Mouse (Mus musculus): ENCODE measurements at regions not wholly inside any gene's neighbourhood (a gene's known extent, or its start where the extent isn't known, plus 50 kb on each side); places are given as distances from the start of the nearest gene placed in this dataset.

- H3K4me3 ChIP-seq (replicated peaks; ENCODE audit: low read length): no peak overlapping the region
- peak overlapping the region; percentile 55; the same call in 1 of the 2 replicates for H3K27ac ChIP-seq (ENCODE audit: low read length)
- WGBS: 70% methylated on average over 13 of the region's 13 CpGs
- H3K9me3 ChIP-seq (replicated peaks; ENCODE audit: control insufficient read depth, low read length): no peaks in the 10 kb centered on the region
- H3K9ac ChIP-seq (ENCODE audit: low read length): 0 out of 2 replicates have a peak overlapping the region, but pooled peaks have one; percentile 1
- no peaks in the 10 kb centered on the region for H3K27me3 ChIP-seq (ENCODE audit: control insufficient read depth, insufficient read depth, low read length)
- peaks cover 38% of the 10 kb centered on the region for H3K4me1 ChIP-seq (ENCODE audit: control insufficient read depth, insufficient read depth, low read length)
- H3K36me3 ChIP-seq (ENCODE audit: control insufficient read depth, insufficient read depth, low read length): no peaks in the 10 kb centered on the region
- H3K4me2 ChIP-seq (ENCODE audit: low read depth, low read length): no peak overlapping the region
- no peak for ATAC-seq (ENCODE audit: insufficient read depth, low FRiP score)
Observed at GRCm38 (mm10) chr16:90621761-90622411, 105.3 kb downstream of the Mis18a start.

GRCm38 (mm10) chr16:90619565-90620311 is 107.5 kb downstream of the Mis18a start:
- H3K4me2 ChIP-seq (ENCODE audit: low read depth, low read length): no peak overlapping the region
- no peaks in the 10 kb centered on the region for H3K9me3 ChIP-seq (replicated peaks; ENCODE audit: control insufficient read depth, low read length)
- H3K27ac ChIP-seq (ENCODE audit: low read length): peak overlapping the region; percentile 20; the same call in 1 of the 2 replicates
- no peak for ATAC-seq (ENCODE audit: insufficient read depth, low FRiP score)
- peaks cover 20% of the 10 kb centered on the region for H3K4me1 ChIP-seq (ENCODE audit: control insufficient read depth, insufficient read depth, low read length)
- no peaks in the 10 kb centered on the region for H3K27me3 ChIP-seq (ENCODE audit: control insufficient read depth, insufficient read depth, low read length)
- H3K36me3 ChIP-seq (ENCODE audit: control insufficient read depth, insufficient read depth, low read length): no peaks in the 10 kb centered on the region
- 50% methylated on average over 13 of the region's 13 CpGs for WGBS
- H3K9ac ChIP-seq (ENCODE audit: low read length): no peak overlapping the region
- no peak overlapping the region for H3K4me3 ChIP-seq (replicated peaks; ENCODE audit: low read length)

- H3K27me3 ChIP-seq (ENCODE audit: control insufficient read depth, insufficient read depth, low read length): no peaks in the 10 kb centered on the region
- WGBS: 58% methylated on average over 10 of the region's 10 CpGs
- H3K9me3 ChIP-seq (replicated peaks; ENCODE audit: control insufficient read depth, low read length): no peaks in the 10 kb centered on the region
- H3K4me1 ChIP-seq (ENCODE audit: control insufficient read depth, insufficient read depth, low read length): 0 out of 2 replicates have a peak, but pooled peaks cover 3% of the 10 kb centered on the region
- no peaks in the 10 kb centered on the region for H3K36me3 ChIP-seq (ENCODE audit: control insufficient read depth, insufficient read depth, low read length)
- no peak overlapping the region for H3K4me2 ChIP-seq (ENCODE audit: low read depth, low read length)
- H3K9ac ChIP-seq (ENCODE audit: low read length): no peak overlapping the region
- 0 out of 2 replicates have a peak overlapping the region, but pooled peaks have one; percentile 21 for H3K27ac ChIP-seq (ENCODE audit: low read length)
- no peak overlapping the region for H3K4me3 ChIP-seq (replicated peaks; ENCODE audit: low read length)
- no peak for ATAC-seq (ENCODE audit: insufficient read depth, low FRiP score)
Observed at GRCm38 (mm10) chr16:90615791-90616190, 111.4 kb downstream of the Mis18a start.

GRCm38 (mm10) chr16:90614137-90614536 is 113.1 kb downstream of the Mis18a start:
- H3K27ac ChIP-seq (ENCODE audit: low read length): no peak overlapping the region
- no peaks in the 10 kb centered on the region for H3K27me3 ChIP-seq (ENCODE audit: control insufficient read depth, insufficient read depth, low read length)
- no peak overlapping the region for H3K4me3 ChIP-seq (replicated peaks; ENCODE audit: low read length)
- H3K9ac ChIP-seq (ENCODE audit: low read length): no peak overlapping the region
- H3K9me3 ChIP-seq (replicated peaks; ENCODE audit: control insufficient read depth, low read length): no peaks in the 10 kb centered on the region
- ATAC-seq (ENCODE audit: insufficient read depth, low FRiP score): no peak
- WGBS: 86% methylated on average over 1 of the region's 1 CpGs
- no peaks in the 10 kb centered on the region for H3K4me1 ChIP-seq (ENCODE audit: control insufficient read depth, insufficient read depth, low read length)
- H3K4me2 ChIP-seq (ENCODE audit: low read depth, low read length): no peak overlapping the region
- no peaks in the 10 kb centered on the region for H3K36me3 ChIP-seq (ENCODE audit: control insufficient read depth, insufficient read depth, low read length)

DNA sequence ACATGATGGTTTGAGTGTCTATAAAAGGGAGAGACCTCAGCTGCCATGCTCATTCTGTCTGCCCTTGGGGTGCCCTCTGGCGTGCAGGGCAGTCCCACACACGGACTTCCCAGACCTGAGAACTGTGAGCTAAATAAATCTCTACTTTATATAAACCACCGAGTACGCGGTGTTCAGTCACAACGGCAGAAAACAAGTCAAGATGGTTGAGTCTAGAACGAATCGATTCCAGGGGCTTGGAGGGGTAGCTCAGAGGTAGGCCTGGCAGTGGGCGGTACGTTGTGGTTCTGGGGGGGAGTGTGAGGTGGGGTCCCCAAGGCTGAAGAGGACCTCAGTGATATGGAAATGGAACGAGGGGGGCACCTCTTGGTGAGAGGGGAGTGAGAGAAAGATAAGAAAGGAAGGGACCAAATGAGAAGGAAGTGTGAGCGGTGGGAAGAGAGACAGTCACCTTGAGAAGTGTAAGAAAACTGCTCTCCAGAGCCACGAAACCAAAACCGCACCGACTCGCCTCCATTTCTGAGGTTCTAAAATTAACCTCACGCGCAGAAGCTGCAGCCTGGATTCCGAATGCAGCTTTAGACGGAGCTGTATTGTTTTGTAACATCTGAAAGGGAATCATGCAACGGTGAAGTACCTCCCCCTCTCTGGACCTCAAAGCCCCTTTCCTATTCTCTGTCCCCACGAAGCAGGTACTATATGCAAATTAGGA is 117.0 kb downstream of the Mis18a start:
- 84% methylated on average over 22 of the region's 22 CpGs for WGBS
- no peak overlapping the region for H3K4me2 ChIP-seq (ENCODE audit: low read depth, low read length)

DNA sequence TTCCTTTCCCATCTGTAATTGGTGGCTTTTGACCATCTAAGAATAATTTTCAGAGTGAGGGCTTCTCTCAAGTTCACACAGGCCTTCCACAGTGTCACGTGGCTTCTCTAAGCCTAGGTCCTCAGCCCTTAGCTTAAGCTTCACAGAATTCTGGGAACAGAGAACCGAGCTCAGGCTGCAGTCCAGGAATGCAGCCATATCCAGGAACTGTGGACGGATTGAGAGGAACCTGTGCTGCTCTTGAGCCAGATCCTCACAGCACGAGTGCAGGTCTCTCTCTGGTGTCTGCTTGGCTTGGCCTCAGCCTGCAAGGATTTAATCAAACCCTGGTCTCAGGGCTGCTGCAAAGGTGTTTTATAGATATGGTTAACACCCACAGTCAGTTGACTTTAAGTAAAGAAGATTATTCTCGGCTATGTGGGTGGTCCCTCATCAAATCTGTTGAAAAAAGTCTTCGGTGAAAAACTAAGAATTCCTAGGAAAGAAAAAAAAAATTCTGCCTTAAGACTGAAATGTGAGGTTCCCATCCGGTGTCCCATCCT is 127.8 kb downstream of the Mis18a start:
- H3K4me2 ChIP-seq (ENCODE audit: low read depth, low read length): no peak overlapping the region
- no peak for ATAC-seq (ENCODE audit: insufficient read depth, low FRiP score)
- 56% methylated on average over 7 of the region's 7 CpGs for WGBS

More for the DNA sequence above, 117.0 kb downstream of the Mis18a start:
- Histone ChIP-seq H3K4me3 (replicated peaks; ENCODE audit: low read length) (no peak overlapping the region), H3K4me1 (ENCODE audit: control insufficient read depth, insufficient read depth, low read length) (no peaks in the 10 kb centered on the region), H3K36me3 (ENCODE audit: control insufficient read depth, insufficient read depth, low read length) (no peaks in the 10 kb centered on the region), H3K9ac (ENCODE audit: low read length) (no peak overlapping the region), H3K9me3 (replicated peaks; ENCODE audit: control insufficient read depth, low read length) (no peaks in the 10 kb centered on the region), H3K27ac (ENCODE audit: low read length) (no peak overlapping the region), H3K27me3 (ENCODE audit: control insufficient read depth, insufficient read depth, low read length) (no peaks in the 10 kb centered on the region)
- no peak for ATAC-seq (ENCODE audit: insufficient read depth, low FRiP score)

GRCm38 (mm10) chr16:90598727-90599126 is 128.5 kb downstream of the Mis18a start:
- ATAC-seq (ENCODE audit: insufficient read depth, low FRiP score): no peak
- H3K36me3 ChIP-seq (ENCODE audit: control insufficient read depth, insufficient read depth, low read length): no peaks in the 10 kb centered on the region
- H3K4me1 ChIP-seq (ENCODE audit: control insufficient read depth, insufficient read depth, low read length): no peaks in the 10 kb centered on the region
- WGBS: 80% methylated on average over 7 of the region's 7 CpGs
- peaks cover 8% of the 10 kb centered on the region; the same call in 1 of the 2 replicates for H3K9me3 ChIP-seq (replicated peaks; ENCODE audit: control insufficient read depth, low read length)
- no peak overlapping the region for H3K9ac ChIP-seq (ENCODE audit: low read length)
- H3K27me3 ChIP-seq (ENCODE audit: control insufficient read depth, insufficient read depth, low read length): no peaks in the 10 kb centered on the region
- H3K4me2 ChIP-seq (ENCODE audit: low read depth, low read length): no peak overlapping the region
- no peak overlapping the region for H3K27ac ChIP-seq (ENCODE audit: low read length)
- H3K4me3 ChIP-seq (replicated peaks; ENCODE audit: low read length): no peak overlapping the region

More for the DNA sequence above, 127.8 kb downstream of the Mis18a start:
- H3K36me3 ChIP-seq (ENCODE audit: control insufficient read depth, insufficient read depth, low read length): no peaks in the 10 kb centered on the region
- no peak overlapping the region for H3K27ac ChIP-seq (ENCODE audit: low read length)
- no peaks in the 10 kb centered on the region for H3K4me1 ChIP-seq (ENCODE audit: control insufficient read depth, insufficient read depth, low read length)
- H3K9ac ChIP-seq (ENCODE audit: low read length): no peak overlapping the region
- H3K4me3 ChIP-seq (replicated peaks; ENCODE audit: low read length): no peak overlapping the region
- H3K9me3 ChIP-seq (replicated peaks; ENCODE audit: control insufficient read depth, low read length): peaks cover 8% of the 10 kb centered on the region; the same call in 1 of the 2 replicates
- H3K27me3 ChIP-seq (ENCODE audit: control insufficient read depth, insufficient read depth, low read length): no peaks in the 10 kb centered on the region

DNA sequence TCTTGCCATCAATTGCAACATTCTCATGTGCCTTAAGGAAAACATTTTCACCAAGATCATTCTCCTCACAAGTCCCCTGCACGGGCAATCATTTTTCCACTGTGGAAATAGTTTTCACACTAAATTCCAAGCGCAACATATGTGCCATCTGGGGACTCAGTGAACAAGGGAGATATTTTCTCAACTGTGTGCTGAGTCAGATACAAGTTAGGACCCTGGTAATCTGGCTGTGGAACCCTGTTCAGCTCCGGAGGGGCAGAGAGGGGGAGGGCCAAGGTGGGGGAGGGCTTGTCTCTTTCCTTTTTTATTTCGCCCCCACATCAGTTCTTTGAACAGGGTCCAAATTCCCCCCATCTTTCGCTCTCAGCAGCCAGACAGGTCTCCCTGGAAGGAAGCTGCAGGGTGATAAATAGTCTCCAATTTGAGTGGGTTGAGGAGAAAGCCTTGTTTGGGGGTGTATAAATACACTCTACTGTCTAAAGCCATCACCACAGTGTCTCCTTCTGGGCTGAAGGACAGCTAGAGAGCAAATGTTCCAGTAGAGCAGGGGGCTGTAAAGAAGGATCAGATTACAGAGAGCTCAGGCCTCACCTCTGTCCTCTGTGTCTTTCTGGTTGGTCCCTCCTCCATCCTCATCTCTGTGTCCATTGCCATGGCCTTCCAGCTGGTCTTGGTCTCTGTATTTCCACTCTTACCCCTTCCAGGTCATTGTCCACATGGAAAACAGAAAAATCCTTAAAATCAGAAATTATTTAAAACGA is 134.3 kb downstream of the Mis18a start:
- Histone ChIP-seq H3K4me1 (ENCODE audit: control insufficient read depth, insufficient read depth, low read length) (no peaks in the 10 kb centered on the region), H3K9me3 (replicated peaks; ENCODE audit: control insufficient read depth, low read length) (0 out of 2 replicates have a peak, but pooled peaks cover 4% of the 10 kb centered on the region), H3K4me2 (ENCODE audit: low read depth, low read length) (no peak overlapping the region), H3K4me3 (replicated peaks; ENCODE audit: low read length) (no peak overlapping the region), H3K36me3 (ENCODE audit: control insufficient read depth, insufficient read depth, low read length) (no peaks in the 10 kb centered on the region), H3K27ac (ENCODE audit: low read length) (no peak overlapping the region), H3K9ac (ENCODE audit: low read length) (no peak overlapping the region), H3K27me3 (ENCODE audit: control insufficient read depth, insufficient read depth, low read length) (no peaks in the 10 kb centered on the region)
- WGBS: 66% methylated on average over 6 of the region's 6 CpGs
- ATAC-seq (ENCODE audit: insufficient read depth, low FRiP score): no peak

All from stomach, embryonic 16.5 days (tissue).